Mouse (Mus musculus): Measurements from ENCODE around the gene Lhx5.

DNA sequence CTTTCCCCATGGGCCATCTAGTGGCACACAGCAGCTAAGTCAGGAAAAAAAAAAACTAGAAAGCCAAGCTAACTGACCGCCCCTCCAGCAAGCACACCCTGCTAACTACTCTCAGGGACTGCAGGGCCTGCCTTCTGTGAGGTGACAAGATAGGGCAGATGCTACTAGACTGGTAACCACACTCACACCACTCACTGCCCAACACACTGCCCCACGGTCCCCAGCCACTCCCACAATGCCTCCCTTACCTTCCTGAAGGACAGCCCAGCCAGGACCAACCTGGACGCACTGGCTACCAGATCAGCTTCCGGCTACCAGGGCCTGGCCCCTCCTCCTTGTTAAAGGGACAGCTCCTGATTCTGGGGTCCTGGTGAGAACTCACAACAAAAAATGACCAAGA, 35.5 kb downstream of the Lhx5 start:
- TF ChIP-seq POLR2A (IDR thresholded peaks at IDR 0.05; ENCODE audit: borderline replicate concordance, low read depth, low read length) (no peak), CTCF (IDR thresholded peaks at IDR 0.05; ENCODE audit: low read depth, low read length) (no peak)
